Mouse (Mus musculus) kidney, postnatal 4 days (tissue): ENCODE data around the gene Ivd.
A peak's percentile ranks its signal among the peaks of the same experiment; 100 is the strongest.

Experiments
- DNase-seq, 2 experiments: peaks; one replicate each; pipeline ENCODE4 v3.0.0; 2021; ENCODE audit warnings: mixed read lengths in 2 of 2

Ivd gene

GRCm38 (mm10) chr2:118861454-118862339, at the start of gene Ivd:
Gene Ivd (plus strand): TSS chr2:118861954.
- peak; percentile 90 to 95 for DNase-seq

- no peak for DNase-seq
Measured at GRCm38 (mm10) chr2:118812724-118813123, 49.0 kb upstream of the Ivd start.

- DNase-seq: peak; percentile 94 to 95
Measured at GRCm38 (mm10) chr2:118813981-118814836, 47.5 kb upstream of the Ivd start, which contains the start of gene Knstrn. Gene Knstrn (plus strand): TSS chr2:118814003.

GRCm38 (mm10) chr2:118822800-118823199, 39.0 kb upstream of the Ivd start:
- no peak for DNase-seq

- DNase-seq: no peak
Measured at GRCm38 (mm10) chr2:118824396-118824795, 37.4 kb upstream of the Ivd start.

GRCm38 (mm10) chr2:118829096-118829495, 32.7 kb upstream of the Ivd start:
- no peak for DNase-seq

- DNase-seq: no peak
Measured at GRCm38 (mm10) chr2:118834061-118834460, 27.7 kb upstream of the Ivd start.

- DNase-seq: no peak
Measured at GRCm38 (mm10) chr2:118835115-118835514, 26.6 kb upstream of the Ivd start.

- no peak for DNase-seq
Measured at GRCm38 (mm10) chr2:118838330-118838729, 23.4 kb upstream of the Ivd start.

GRCm38 (mm10) chr2:118841186-118841585, 20.6 kb upstream of the Ivd start:
- no peak for DNase-seq

GRCm38 (mm10) chr2:118841774-118842173, 20.0 kb upstream of the Ivd start:
- DNase-seq: no peak

- no peak for DNase-seq
Measured at GRCm38 (mm10) chr2:118844427-118844826, 17.3 kb upstream of the Ivd start.

- DNase-seq: peak; percentile 34 to 56
Measured at GRCm38 (mm10) chr2:118846246-118846645, 15.5 kb upstream of the Ivd start.

- DNase-seq: no peak
Measured at GRCm38 (mm10) chr2:118851756-118852155, 10.0 kb upstream of the Ivd start.

- no peak for DNase-seq
Measured at GRCm38 (mm10) chr2:118862340-118862675, 554 bp downstream of the Ivd start.

GRCm38 (mm10) chr2:118870601-118871000, 8.8 kb downstream of the Ivd start:
- no peak for DNase-seq

GRCm38 (mm10) chr2:118871032-118871431, 9.3 kb downstream of the Ivd start:
- DNase-seq: no peak

GRCm38 (mm10) chr2:118873018-118873417, 11.3 kb downstream of the Ivd start:
- DNase-seq: no peak

GRCm38 (mm10) chr2:118873890-118874430, 12.2 kb downstream of the Ivd start:
- DNase-seq: no peak

- no peak for DNase-seq
Measured at GRCm38 (mm10) chr2:118875316-118875715, 13.6 kb downstream of the Ivd start.

- no peak for DNase-seq
Measured at GRCm38 (mm10) chr2:118876453-118876852, 14.7 kb downstream of the Ivd start.

GRCm38 (mm10) chr2:118881019-118881418, 19.3 kb downstream of the Ivd start:
- DNase-seq: no peak

GRCm38 (mm10) chr2:118881956-118882355, 20.2 kb downstream of the Ivd start:
- no peak for DNase-seq
